Mouse (Mus musculus) layer of hippocampus, postnatal 36 days (tissue): ENCODE data around the gene Tle1. TPM values are rescaled to one million over a fixed set of nuclear protein-coding genes. Genes with fewer than 3 reads are reported as not detected.

Experiments
- DNase-seq, 2 experiments: peaks; one replicate each; pipeline ENCODE4 v3.0.0; 2022
- total RNA-seq, 2 experiments: library from RNA; stranded (reverse); gene quantifications; 2 replicates each; pipeline ENCODE4 v1.2.3; 2021

The Tle1 gene
- total RNA-seq, 2 experiments from 2014 or later: 70.6 to 82.8 TPM

DNA sequence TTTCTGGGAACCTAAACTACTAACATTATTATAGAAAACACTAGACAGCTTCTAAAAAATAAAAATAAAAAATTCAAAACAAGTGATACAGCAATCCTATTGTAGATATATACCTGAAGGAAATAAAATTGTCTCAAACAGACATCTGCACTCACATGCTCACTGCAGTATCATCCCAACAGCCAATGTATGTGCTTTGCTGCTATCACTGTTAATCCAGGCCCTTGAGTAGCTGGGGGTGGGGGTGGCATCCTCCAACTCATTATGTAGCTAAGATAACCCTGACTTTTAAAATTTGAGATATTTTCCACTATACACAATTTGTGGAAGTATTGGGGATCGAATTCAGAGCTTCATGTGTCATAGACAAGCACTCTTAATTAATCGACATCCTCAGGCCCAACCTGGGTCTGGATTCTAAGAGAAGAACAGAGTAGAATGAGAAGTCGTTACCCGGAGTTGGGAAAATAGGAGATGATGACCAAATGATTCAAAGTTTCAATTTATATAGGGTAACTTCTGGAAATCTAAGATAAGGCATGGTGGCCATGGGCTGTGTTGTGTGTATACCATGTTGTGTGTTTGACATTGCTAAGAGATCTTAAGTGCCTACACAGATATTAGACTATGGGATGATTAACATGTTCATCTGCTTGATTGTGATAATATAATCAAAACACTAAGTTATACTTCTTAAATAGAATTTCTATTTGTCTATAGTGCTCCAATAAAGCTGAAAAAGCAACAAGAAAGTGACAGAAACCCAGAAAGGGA lies 38.1 kb downstream of the Tle1 start:
- no peak for DNase-seq

GRCm38 (mm10) chr4:72160102-72160511 lies 40.6 kb downstream of the Tle1 start:
- no peak for DNase-seq

DNA sequence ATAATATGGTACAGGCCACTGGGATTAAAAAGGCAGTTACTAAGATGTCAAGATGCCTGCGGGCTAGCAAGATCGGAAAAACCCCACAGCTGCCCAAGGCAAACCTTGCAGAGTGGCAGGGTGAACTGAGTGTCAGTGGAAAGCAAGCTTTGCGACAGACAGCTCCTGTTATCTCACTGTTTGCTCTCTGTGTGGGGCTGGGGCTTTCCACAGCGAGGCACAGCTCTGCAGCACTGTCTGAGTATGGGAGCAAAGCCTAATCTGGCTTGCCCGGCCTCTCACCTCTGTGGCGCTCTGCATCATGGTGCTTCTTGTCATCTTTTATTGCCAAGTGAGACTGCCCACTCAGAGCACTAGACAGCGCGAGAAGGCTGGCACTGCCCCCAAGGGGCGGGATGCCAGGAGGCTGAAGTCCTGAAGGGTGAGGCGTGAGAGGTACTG lies 42.8 kb downstream of the Tle1 start:
- DNase-seq: no peak

DNA sequence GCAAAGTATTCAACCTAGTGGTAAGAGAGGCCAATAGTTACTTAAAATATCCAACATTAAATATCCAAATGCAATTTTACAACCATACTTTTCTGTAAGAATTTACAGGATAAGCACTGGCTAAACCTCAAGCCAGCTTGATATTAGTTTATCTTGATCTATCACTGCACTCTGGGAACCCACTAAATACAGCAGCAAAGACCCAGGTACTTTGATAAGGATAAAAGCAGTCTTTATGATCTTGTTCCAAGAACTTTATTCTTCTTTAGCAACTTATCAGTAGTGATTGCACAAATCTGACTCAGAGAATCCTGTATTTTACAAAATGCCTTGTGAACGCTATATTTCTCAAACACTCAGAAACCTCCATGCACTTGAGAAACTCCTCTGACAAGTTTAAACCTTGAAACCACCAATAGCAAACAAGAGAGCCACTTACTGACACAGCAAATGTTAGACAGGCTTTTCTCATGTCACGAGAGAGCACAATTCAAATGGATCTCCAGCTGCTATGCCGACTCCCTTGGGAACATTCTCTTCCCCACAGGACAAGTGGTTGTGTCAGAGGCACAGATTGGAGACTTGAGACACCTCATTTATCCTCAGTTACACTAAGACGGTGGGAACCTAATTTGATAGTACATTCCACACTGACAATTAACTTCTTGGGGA lies 50.1 kb downstream of the Tle1 start:
- DNase-seq: no peak

DNA sequence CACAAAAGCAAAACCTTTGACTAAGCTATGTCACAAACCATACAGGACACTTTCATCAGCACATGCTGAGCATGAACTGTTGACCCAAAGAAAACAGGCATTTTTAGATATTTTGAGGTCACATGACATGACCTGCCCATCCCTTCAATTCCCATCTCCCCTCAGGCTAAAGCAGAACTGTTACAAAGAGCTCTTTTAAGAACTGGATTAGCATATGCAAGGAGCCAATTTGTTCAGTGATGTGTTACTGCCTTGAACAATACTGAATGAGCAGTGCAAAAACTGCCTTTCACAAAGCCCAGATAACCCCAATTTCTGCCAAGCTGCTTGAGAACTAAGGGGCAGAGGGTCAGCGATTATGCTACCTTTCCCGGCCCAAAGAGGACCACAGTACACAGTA lies 54.7 kb downstream of the Tle1 start:
- no peak for DNase-seq

- no peak for DNase-seq
Measured at GRCm38 (mm10) chr4:72144541-72144940, 56.2 kb downstream of the Tle1 start.

- DNase-seq: no peak
Measured at GRCm38 (mm10) chr4:72140706-72141105, 60.0 kb downstream of the Tle1 start.

DNA sequence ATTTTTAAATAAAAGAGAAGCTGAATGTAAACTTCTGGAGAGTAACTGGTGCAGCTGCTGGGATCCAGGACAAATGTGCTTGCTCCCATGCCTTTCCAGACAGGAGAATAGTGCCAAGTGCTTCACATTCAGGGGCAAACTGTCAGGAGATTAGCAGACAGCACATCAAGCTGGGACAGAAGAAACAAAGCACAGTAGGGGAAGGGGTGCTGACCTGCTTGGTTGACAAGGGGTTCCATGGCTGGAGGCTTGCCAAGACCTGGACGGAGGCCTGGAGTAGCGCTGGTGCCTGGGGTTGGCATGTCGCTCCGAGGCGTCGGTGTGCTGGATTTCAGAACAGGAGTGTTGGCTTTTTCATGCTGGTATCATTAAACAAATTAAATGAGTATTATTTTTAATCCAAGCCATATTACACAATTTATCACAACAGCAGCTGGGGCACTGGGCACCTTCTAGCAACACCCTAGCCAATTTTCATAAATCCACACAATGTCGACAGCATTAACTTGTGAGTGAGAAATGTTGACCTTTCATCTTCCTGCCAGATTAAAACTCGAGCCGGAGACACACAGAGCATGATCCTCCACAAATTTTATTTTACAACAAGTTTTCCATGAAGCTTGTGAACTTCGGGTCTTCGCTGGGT lies 61.1 kb downstream of the Tle1 start:
- DNase-seq: peak; percentile 29 to 31

- no peak for DNase-seq
Measured at GRCm38 (mm10) chr4:72138264-72139080, 62.2 kb downstream of the Tle1 start.

DNA sequence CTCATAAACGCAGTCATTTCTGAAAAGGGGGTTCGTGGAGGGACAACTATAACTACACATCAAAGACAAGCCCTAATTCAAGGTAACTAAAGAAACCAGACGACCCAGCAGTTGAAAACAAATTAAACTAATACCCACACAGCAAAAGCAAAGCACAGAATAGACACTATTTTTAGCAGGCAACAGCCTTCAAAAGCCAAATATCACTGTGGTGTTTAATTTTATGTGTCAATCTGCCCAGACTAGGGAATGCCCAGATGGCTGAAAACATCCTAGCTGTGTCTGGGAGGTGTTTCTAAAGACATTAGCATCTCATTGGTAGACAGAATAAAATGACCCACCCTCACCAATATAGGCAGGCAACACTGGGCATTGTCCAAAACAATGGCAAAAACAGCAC lies 68.1 kb downstream of the Tle1 start:
- DNase-seq: no peak

DNA sequence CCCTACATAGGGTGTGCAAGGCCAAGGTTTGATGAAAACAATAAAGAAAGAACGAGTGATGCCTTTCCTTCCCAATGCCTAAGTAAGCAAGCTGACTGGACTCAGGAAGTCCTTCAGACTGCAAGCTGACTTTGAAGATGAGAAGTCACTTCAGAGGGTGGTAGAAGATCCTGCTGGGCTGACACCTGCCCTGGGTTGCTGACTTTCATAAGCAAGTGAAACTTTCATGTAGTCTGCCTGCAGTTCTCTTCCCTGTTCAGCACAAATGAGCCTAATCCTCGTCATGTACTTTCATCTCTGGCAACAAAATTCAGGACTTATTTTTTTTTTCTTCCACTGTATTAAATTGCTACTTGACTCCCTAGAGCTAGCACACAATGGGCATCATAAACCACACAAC lies 73.1 kb downstream of the Tle1 start:
- no peak for DNase-seq

- no peak for DNase-seq
Measured at GRCm38 (mm10) chr4:72124790-72125189, 75.9 kb downstream of the Tle1 start.

DNA sequence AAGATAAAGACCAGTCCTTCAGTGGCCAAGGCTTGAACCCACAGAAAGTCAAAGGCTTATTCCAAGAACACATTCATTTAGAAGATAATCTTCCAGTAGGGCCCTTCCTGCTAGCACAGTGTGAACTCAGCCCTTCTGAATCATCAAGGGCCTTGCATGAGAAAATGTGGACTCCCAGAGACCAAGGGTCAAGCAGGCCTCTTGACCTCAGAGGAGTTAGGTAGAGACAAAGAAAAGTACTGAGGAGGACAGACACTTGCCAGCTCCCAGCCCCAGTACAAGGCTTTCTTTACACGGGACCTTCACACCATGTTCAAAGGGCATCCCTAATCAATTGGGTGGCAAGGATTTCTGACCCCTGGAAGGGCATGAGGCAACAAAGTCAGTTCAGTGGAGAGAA lies 77.9 kb downstream of the Tle1 start:
- DNase-seq: no peak

GRCm38 (mm10) chr4:72122343-72122742 lies 78.4 kb downstream of the Tle1 start:
- no peak for DNase-seq

GRCm38 (mm10) chr4:72120050-72120449 lies 80.7 kb downstream of the Tle1 start:
- DNase-seq: no peak

- no peak for DNase-seq
Measured at GRCm38 (mm10) chr4:72105702-72106101, 95.0 kb downstream of the Tle1 start.

GRCm38 (mm10) chr4:72104186-72104585 lies 96.5 kb downstream of the Tle1 start:
- DNase-seq: no peak

DNA sequence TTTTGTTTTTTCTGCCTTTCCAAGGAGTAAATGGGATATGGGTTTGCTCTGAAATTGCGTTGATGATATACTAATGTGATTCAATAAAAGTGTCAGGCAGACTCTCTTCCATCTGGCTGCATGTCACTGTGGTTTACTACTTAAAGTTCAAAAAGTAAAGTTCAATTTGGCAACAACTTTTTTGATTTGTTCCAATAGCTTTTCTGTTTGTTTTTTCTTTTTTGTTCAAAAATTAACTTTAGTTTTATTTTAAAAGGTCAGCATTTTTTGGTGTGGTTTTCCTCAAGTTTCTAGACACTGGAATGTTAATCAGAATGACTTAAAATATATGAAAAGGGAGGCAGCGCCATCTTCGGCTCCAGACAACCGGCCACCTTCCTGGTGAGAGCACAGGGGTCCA lies 112.9 kb downstream of the Tle1 start:
- DNase-seq: no peak

- no peak for DNase-seq
Measured at GRCm38 (mm10) chr4:72069111-72069534, 131.6 kb downstream of the Tle1 start.

GRCm38 (mm10) chr4:72067937-72068336 lies 132.8 kb downstream of the Tle1 start:
- no peak for DNase-seq
